Mouse (Mus musculus) forebrain, postnatal 0 days (tissue): ENCODE data around the gene Naa38. TPM values are rescaled to one million over a fixed set of nuclear protein-coding genes. Genes with fewer than 3 reads are reported as not detected.

Experiments
- ATAC-seq: fragments of 200-750 bp; cut with Nextera tagmentation; 2 replicates; pipeline ENCODE4 v1.8.0; 2017; ENCODE audit warnings: mild to moderate bottlenecking, moderate library complexity
- DNase-seq: peaks from one replicate; pipeline ENCODE4 v3.0.0-alpha.2; 2015
- H3K27ac ChIP-seq: fragments of 300-500 bp; sonication (generic); 2 replicates; pipeline ENCODE4 v1.5.1; 2014; ENCODE audit warnings: low read depth, mild to moderate bottlenecking, antibody characterized with exemption, low read length, moderate library complexity, mixed read lengths
- H3K27me3 ChIP-seq: fragments of 300-500 bp; sonication (generic); 2 replicates; pipeline ENCODE4 v1.6.1; 2014; ENCODE audit warnings: mild to moderate bottlenecking, low read length, mixed read lengths; ENCODE audit not compliant: insufficient read depth
- H3K36me3 ChIP-seq: fragments of 300-500 bp; sonication (generic); 2 replicates; pipeline ENCODE4 v1.6.1; 2014; ENCODE audit warnings: mild to moderate bottlenecking, moderate library complexity; ENCODE audit not compliant: insufficient read depth
- H3K4me1 ChIP-seq: fragments of 300-500 bp; sonication (generic); 2 replicates; pipeline ENCODE4 v1.6.1; 2014; ENCODE audit warnings: antibody characterized with exemption; ENCODE audit not compliant: insufficient read depth
- H3K4me2 ChIP-seq: fragments of 300-500 bp; sonication (generic); 2 replicates; pipeline ENCODE4 v1.6.1; 2014; ENCODE audit warnings: low read depth, mild to moderate bottlenecking, moderate library complexity
- H3K4me3 ChIP-seq: fragments of 300-500 bp; sonication (generic); 2 replicates; pipeline ENCODE4 v1.5.1; 2014; ENCODE audit warnings: low read depth, low read length, mixed read lengths
- H3K9ac ChIP-seq: fragments of 300-500 bp; sonication (generic); 2 replicates; pipeline ENCODE4 v1.6.1; 2014; ENCODE audit warnings: mild to moderate bottlenecking
- H3K9me3 ChIP-seq: fragments of 300-500 bp; sonication (generic); 2 replicates; pipeline ENCODE4 v1.6.1; 2016; ENCODE audit warnings: low read length
- CTCF ChIP-seq: sonication (generic); IDR thresholded peaks from 2 replicates; pipeline ENCODE4 v1.5.1; 2016; ENCODE audit warnings: antibody characterized with exemption, control low read depth, low read depth
- WGBS: fragments of 180-500 bp; shearing (Covaris S2); extraction: QIAGEN DNeasy Blood & Tissue Kit; methylation state at CpG from one replicate; pipeline ENCODE4 v1.1.7; 2014; 5-methylcytosine and 5-hydroxymethylcytosine counted together
- polyA plus RNA-seq: library from polyadenylated mRNA; unstranded; fragments of >200 nt; fragmentation: Nextera tagmentation; extraction: Ambion mirVana; gene quantifications from 2 replicates; pipeline ENCODE4 v1.2.1, GENCODE M21; 2015
- total RNA-seq: library from RNA; depleted of rRNA; stranded (reverse); fragments of >200 nt; gene quantifications from 2 replicates; pipeline ENCODE4 v1.2.3, GENCODE M21; 2014

The Naa38 gene
- total and polyA plus RNA-seq, 2 experiments from 2014 or later, result 47.7 to 125 TPM

DNA sequence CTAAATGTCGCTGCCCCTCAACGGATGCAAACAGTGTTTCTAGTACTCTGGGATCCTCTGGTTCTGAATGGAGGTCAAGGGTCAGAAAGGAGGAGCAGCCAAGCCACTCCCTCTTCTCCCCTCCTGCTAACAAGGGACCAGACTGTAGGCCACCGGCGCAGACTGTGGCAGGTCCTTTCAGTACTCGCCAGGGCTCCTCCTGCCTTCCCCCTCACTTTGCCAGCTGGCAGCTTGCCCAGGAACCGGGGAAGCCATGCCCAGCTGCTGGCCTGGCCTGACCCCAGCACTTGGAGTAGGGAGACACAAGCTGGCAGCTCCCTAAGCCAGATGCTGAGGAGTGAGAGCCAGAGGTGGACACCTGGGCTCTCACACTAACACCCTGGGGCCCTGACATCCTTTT lies 30.4 kb upstream of the Naa38 start:
- no peak for TF ChIP-seq CTCF
- ATAC-seq, result peak; percentile 56
- H3K27ac ChIP-seq, result peak overlapping the region; percentile 100
- H3K9me3 ChIP-seq, result no peaks in the 10 kb centered on the region
- DNase-seq, result peak; percentile 87
- H3K36me3 ChIP-seq, result peaks cover 44% of the 10 kb centered on the region
- H3K4me3 ChIP-seq, result no peak overlapping the region
- peak overlapping the region; percentile 28; the same call in 1 of the 2 replicates for H3K9ac ChIP-seq
- H3K27me3 ChIP-seq, result no peaks in the 10 kb centered on the region
- H3K4me2 ChIP-seq, result peak overlapping the region; percentile 94
- WGBS, result 3% methylated on average over 6 of the region's 6 CpGs
- H3K4me1 ChIP-seq, result peaks cover 19% of the 10 kb centered on the region

DNA sequence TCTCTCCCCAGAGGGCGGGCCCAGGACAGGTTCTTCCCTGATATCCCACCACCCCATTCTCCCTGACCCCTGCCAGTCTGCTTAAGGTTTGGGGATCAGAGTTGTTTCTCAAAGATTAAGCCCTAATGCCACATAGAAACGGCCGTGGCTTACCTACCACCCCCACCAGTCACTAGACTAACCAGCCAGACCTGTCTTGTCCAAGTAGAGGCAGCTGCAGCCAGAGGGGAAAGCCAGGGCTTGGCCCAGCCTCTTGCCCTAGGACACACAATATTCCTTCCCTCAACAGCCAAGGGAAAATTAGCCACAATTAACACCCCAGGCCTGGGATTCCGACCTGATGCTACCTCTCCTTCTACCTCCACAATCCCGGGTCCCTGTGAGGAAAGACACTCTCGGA lies 29.6 kb upstream of the Naa38 start:
- Histone ChIP-seq H3K4me1 (peaks cover 21% of the 10 kb centered on the region), H3K9ac (peak overlapping the region; percentile 100), H3K27ac (peak overlapping the region; percentile 100), H3K27me3 (no peaks in the 10 kb centered on the region), H3K36me3 (peaks cover 35% of the 10 kb centered on the region), H3K4me2 (peak overlapping the region; percentile 94), H3K4me3 (peak overlapping the region; percentile 88), H3K9me3 (no peaks in the 10 kb centered on the region)
- DNase-seq (peak; percentile 18), ATAC-seq (no peak)
- 20% methylated on average over 6 of the region's 6 CpGs for WGBS
- TF ChIP-seq CTCF, result no peak

DNA sequence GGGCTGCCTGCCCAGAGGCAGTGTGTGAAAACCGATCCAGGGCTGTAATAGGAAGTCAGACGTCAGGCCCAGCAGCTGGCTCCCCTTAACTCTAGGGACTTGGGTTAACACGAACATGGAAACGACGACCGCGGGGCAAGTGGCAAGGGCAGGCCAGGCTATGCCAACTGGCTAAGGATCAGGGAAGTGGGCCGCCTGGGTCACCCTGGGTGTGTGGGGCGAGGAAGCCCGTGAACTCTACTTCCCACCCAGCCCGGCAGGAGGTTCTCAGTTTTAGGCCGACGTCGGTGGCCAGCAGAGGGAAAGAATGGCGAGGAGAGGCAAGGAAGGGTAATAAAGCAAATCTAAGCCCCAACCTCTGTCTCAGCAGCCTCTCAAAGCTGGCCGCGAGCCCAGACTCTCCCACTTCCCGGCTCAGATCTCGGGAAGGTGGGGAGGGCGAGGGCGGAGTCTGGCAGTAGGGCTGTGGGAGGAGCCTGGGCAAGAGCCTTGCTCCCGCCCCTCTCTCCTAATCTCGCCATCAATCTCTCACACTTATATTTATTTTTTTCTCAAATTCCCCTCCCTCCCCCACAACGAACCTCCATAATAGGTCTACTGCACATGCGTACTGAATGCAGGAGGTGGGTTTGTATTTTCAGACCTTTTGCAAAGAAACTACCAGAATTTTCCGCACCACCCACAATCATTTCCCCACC lies 29.0 kb upstream of the Naa38 start:
- Histone ChIP-seq H3K9me3 (no peaks in the 10 kb centered on the region), H3K4me2 (peak overlapping the region; percentile 94), H3K27me3 (no peaks in the 10 kb centered on the region), H3K36me3 (peaks cover 30% of the 10 kb centered on the region), H3K4me1 (peaks cover 27% of the 10 kb centered on the region), H3K9ac (peak overlapping the region; percentile 100), H3K4me3 (peak overlapping the region; percentile 88), H3K27ac (peak overlapping the region; percentile 100)
- 2% methylated on average over 26 of the region's 26 CpGs for WGBS
- peak; percentile 44; the same call in 1 of the 2 replicates for TF ChIP-seq CTCF
- DNase-seq (peak; percentile 97), ATAC-seq (peak; percentile 86)

GRCm38 (mm10) chr11:69366855-69367615 lies 28.3 kb upstream of the Naa38 start:
- Histone ChIP-seq H3K4me1 (peaks cover 34% of the 10 kb centered on the region), H3K36me3 (peaks cover 22% of the 10 kb centered on the region), H3K4me2 (peak overlapping the region; percentile 94), H3K27me3 (no peaks in the 10 kb centered on the region), H3K9me3 (no peaks in the 10 kb centered on the region), H3K27ac (peak overlapping the region; percentile 100), H3K4me3 (peak overlapping the region; percentile 88), H3K9ac (peak overlapping the region; percentile 100)
- ATAC-seq, result no peak
- WGBS, result under 1% methylated on average over 22 of the region's 22 CpGs
- TF ChIP-seq CTCF, result no peak
- peak; percentile 35 for DNase-seq

GRCm38 (mm10) chr11:69367616-69368355 lies 27.5 kb upstream of the Naa38 start:
- H3K4me2 ChIP-seq, result peak overlapping the region; percentile 94
- peaks cover 40% of the 10 kb centered on the region for H3K4me1 ChIP-seq

GRCm38 (mm10) chr11:69368356-69369214 lies 26.7 kb upstream of the Naa38 start:
- H3K4me2 ChIP-seq, result peak overlapping the region; percentile 94
- DNase-seq, result peak; percentile 32
- peaks cover 13% of the 10 kb centered on the region for H3K36me3 ChIP-seq
- TF ChIP-seq CTCF, result no peak
- under 1% methylated on average over 40 of the region's 106 CpGs for WGBS
- peak overlapping the region; percentile 100 for H3K27ac ChIP-seq
- H3K9ac ChIP-seq, result peak overlapping the region; percentile 100
- H3K4me1 ChIP-seq, result peaks cover 40% of the 10 kb centered on the region
- H3K27me3 ChIP-seq, result no peaks in the 10 kb centered on the region
- H3K4me3 ChIP-seq, result peak overlapping the region; percentile 88
- H3K9me3 ChIP-seq, result no peaks in the 10 kb centered on the region
- ATAC-seq, result no peak

More at GRCm38 (mm10) chr11:69367616-69368355, 27.5 kb upstream of the Naa38 start:
- ATAC-seq (no peak), DNase-seq (no peak)
- TF ChIP-seq CTCF, result no peak
- 2% methylated on average over 22 of the region's 22 CpGs for WGBS
- Histone ChIP-seq H3K27ac (peak overlapping the region; percentile 100), H3K4me3 (peak overlapping the region; percentile 88), H3K27me3 (no peaks in the 10 kb centered on the region), H3K36me3 (peaks cover 17% of the 10 kb centered on the region), H3K9ac (peak overlapping the region; percentile 100), H3K9me3 (no peaks in the 10 kb centered on the region)
